Mouse (Mus musculus) hindbrain, embryonic 15.5 days (tissue): ENCODE data around the gene Olfr1425. TPM values are rescaled to one million over a fixed set of nuclear protein-coding genes. Genes with fewer than 3 reads are reported as not detected.

Source experiments
- ATAC-seq: fragments of 200-750 bp; cut with Nextera tagmentation; 2 replicates; pipeline ENCODE4 v1.8.0; 2017; ENCODE audit warnings: low read depth, moderate number of reproducible peaks, moderate TSS enrichment; ENCODE audit not compliant: low FRiP score
- H3K27ac ChIP-seq: fragments of 300-500 bp; sonication (generic); replicated peaks from 2 replicates; pipeline ENCODE4 v1.5.1; 2015; ENCODE audit warnings: mild to moderate bottlenecking, inconsistent platforms
- H3K27me3 ChIP-seq: fragments of 300-500 bp; sonication (generic); 2 replicates; pipeline ENCODE4 v1.6.1; 2015; ENCODE audit warnings: control low read depth, inconsistent platforms
- H3K36me3 ChIP-seq: fragments of 300-500 bp; sonication (generic); 2 replicates; pipeline ENCODE4 v1.6.1; 2015; ENCODE audit warnings: control low read depth, inconsistent platforms
- H3K4me1 ChIP-seq: fragments of 300-500 bp; sonication (generic); replicated peaks from 2 replicates; pipeline ENCODE4 v1.6.1; 2015; ENCODE audit warnings: control low read depth, inconsistent platforms
- H3K4me2 ChIP-seq: fragments of 300-500 bp; sonication (generic); 2 replicates; pipeline ENCODE4 v1.6.1; 2015; ENCODE audit warnings: moderate library complexity, mild to moderate bottlenecking, inconsistent platforms
- H3K4me3 ChIP-seq: fragments of 300-500 bp; sonication (generic); 2 replicates; pipeline ENCODE4 v1.5.1; 2015; ENCODE audit warnings: mild to moderate bottlenecking, inconsistent platforms
- H3K9ac ChIP-seq: fragments of 300-500 bp; sonication (generic); 2 replicates; pipeline ENCODE4 v1.6.1; 2015; ENCODE audit warnings: inconsistent platforms
- H3K9me3 ChIP-seq: fragments of 300-500 bp; sonication (generic); 2 replicates; pipeline ENCODE4 v1.6.1; 2016; ENCODE audit warnings: control low read depth, inconsistent platforms
- WGBS: fragments of 180-500 bp; shearing (Covaris S2); methylation state at CpG from one replicate; pipeline ENCODE4 v1.1.7; 2015; 5-methylcytosine and 5-hydroxymethylcytosine counted together
- polyA plus RNA-seq: library from polyadenylated mRNA; unstranded; fragments of >200 nt; fragmentation: Nextera tagmentation; extraction: Ambion mirVana; gene quantifications from 2 replicates; pipeline ENCODE4 v1.2.1, GENCODE M21; 2015

Gene Olfr1425
- polyA plus RNA-seq, 1 experiment from 2014 or later: not detected

- Histone ChIP-seq H3K4me3 (no peak overlapping the region), H3K27ac (no peak overlapping the region), H3K27me3 (no peaks in the 10 kb centered on the region), H3K9ac (no peak overlapping the region), H3K4me2 (no peak overlapping the region), H3K4me1 (no peaks in the 10 kb centered on the region), H3K36me3 (no peaks in the 10 kb centered on the region), H3K9me3 (no peaks in the 10 kb centered on the region)
- ATAC-seq: no peak
Observed at GRCm38 (mm10) chr19:12037727-12038126, 39.8 kb downstream of the Olfr1425 start.

GRCm38 (mm10) chr19:12026606-12027005 lies 50.9 kb downstream of the Olfr1425 start:
- WGBS: 93% methylated on average over 2 of the region's 2 CpGs
- ATAC-seq: no peak

GRCm38 (mm10) chr19:12025333-12025732 lies 52.2 kb downstream of the Olfr1425 start:
- H3K9me3 ChIP-seq: no peaks in the 10 kb centered on the region
- no peak overlapping the region for H3K27ac ChIP-seq
- no peaks in the 10 kb centered on the region for H3K36me3 ChIP-seq
- 94% methylated on average over 3 of the region's 3 CpGs for WGBS
- H3K4me3 ChIP-seq: no peak overlapping the region
- H3K4me2 ChIP-seq: no peak overlapping the region
- H3K27me3 ChIP-seq: no peaks in the 10 kb centered on the region
- no peaks in the 10 kb centered on the region for H3K4me1 ChIP-seq
- no peak for ATAC-seq
- no peak overlapping the region for H3K9ac ChIP-seq

More at GRCm38 (mm10) chr19:12026606-12027005, 50.9 kb downstream of the Olfr1425 start:
- H3K4me2 ChIP-seq: no peak overlapping the region
- no peaks in the 10 kb centered on the region for H3K27me3 ChIP-seq
- H3K27ac ChIP-seq: no peak overlapping the region
- H3K36me3 ChIP-seq: no peaks in the 10 kb centered on the region
- no peaks in the 10 kb centered on the region for H3K4me1 ChIP-seq
- no peak overlapping the region for H3K9ac ChIP-seq
- H3K4me3 ChIP-seq: no peak overlapping the region
- no peaks in the 10 kb centered on the region for H3K9me3 ChIP-seq

GRCm38 (mm10) chr19:12024149-12024548 lies 53.4 kb downstream of the Olfr1425 start:
- H3K27me3 ChIP-seq: no peaks in the 10 kb centered on the region
- no peak overlapping the region for H3K9ac ChIP-seq
- ATAC-seq: no peak
- no peak overlapping the region for H3K27ac ChIP-seq
- H3K9me3 ChIP-seq: no peaks in the 10 kb centered on the region
- no peak overlapping the region for H3K4me3 ChIP-seq
- H3K4me2 ChIP-seq: no peak overlapping the region
- no peaks in the 10 kb centered on the region for H3K4me1 ChIP-seq
- H3K36me3 ChIP-seq: no peaks in the 10 kb centered on the region
- 86% methylated on average over 4 of the region's 4 CpGs for WGBS

Other genes with a start within 250 kb of the Olfr1425 start
- gene Olfr1417, start 238.5 kb downstream of the Olfr1425 start, polyA plus RNA-seq: 0.09 and 0.12 TPM in 2 replicates
- not detected in 2 replicates for gene Olfr1418, start 216.7 kb downstream of the Olfr1425 start, polyA plus RNA-seq
- not detected in 2 replicates for gene Olfr1419, start 202.6 kb downstream of the Olfr1425 start, polyA plus RNA-seq
- not detected in 2 replicates for gene Olfr1420, start 191.2 kb downstream of the Olfr1425 start, polyA plus RNA-seq
- 15.1 and 16.8 TPM in 2 replicates for gene Patl1, start 165.3 kb downstream of the Olfr1425 start, polyA plus RNA-seq
- gene Osbp, start 111.8 kb downstream of the Olfr1425 start, polyA plus RNA-seq: 3.4 and 3.7 TPM in 2 replicates
- not detected in 2 replicates for gene Olfr1423, start 36.4 kb downstream of the Olfr1425 start, polyA plus RNA-seq
- gene Olfr1424, start 15.0 kb downstream of the Olfr1425 start, polyA plus RNA-seq: not detected in 2 replicates
- gene Olfr1426, start 14.3 kb upstream of the Olfr1425 start, polyA plus RNA-seq: not detected in 2 replicates
- not detected in 2 replicates for gene Olfr1427, start 25.6 kb upstream of the Olfr1425 start, polyA plus RNA-seq
- gene Olfr1428, start 38.2 kb upstream of the Olfr1425 start, polyA plus RNA-seq: not detected in 2 replicates
- not detected in 2 replicates for gene Olfr76, start 45.5 kb upstream of the Olfr1425 start, polyA plus RNA-seq
- gene Olfr1555-ps1, start 92.4 kb upstream of the Olfr1425 start, polyA plus RNA-seq: not detected in 2 replicates
- gene Olfr1431, start 122.9 kb upstream of the Olfr1425 start, polyA plus RNA-seq: not detected in 2 replicates
- gene Olfr1432, start 154.9 kb upstream of the Olfr1425 start, polyA plus RNA-seq: not detected in 2 replicates
- not detected in 2 replicates for gene Olfr262, start 163.9 kb upstream of the Olfr1425 start, polyA plus RNA-seq
- not detected in 2 replicates for gene Olfr235, start 183.3 kb upstream of the Olfr1425 start, polyA plus RNA-seq
- not detected in 2 replicates for gene Olfr1434, start 202.1 kb upstream of the Olfr1425 start, polyA plus RNA-seq
- not detected in 2 replicates for gene Olfr1436, start 221.4 kb upstream of the Olfr1425 start, polyA plus RNA-seq
- gene Olfr1437, start 247.4 kb upstream of the Olfr1425 start, polyA plus RNA-seq: not detected in 2 replicates